ENCODE assay signal across 11 mouse cellular contexts in genomic region chr9:35122551-35123266, GRCm38 (mm10). TPM values are rescaled to one million over a fixed set of nuclear protein-coding genes. Genes with fewer than 3 reads are reported as not detected.
A peak's percentile ranks its signal among the peaks of the same experiment; 100 is the strongest.
DNase-seq lines count a peak whose midpoint lies in the region; ATAC-seq and TF ChIP-seq lines count a peak whose summit lies in the region.
"Had no signal": no experiment of that assay in that cellular context is flagged by ENCODE, and none has a peak within 500 bp of the region (broad histone marks: within the 10 kb centered on the region; RNA-seq: fewer than 3 reads in every experiment).

No protein-coding gene starts in this region.

- H3K9me3 ChIP-seq in forebrain, embryonic 16.5 days (ENCODE audit: control insufficient read depth, low read length): no peaks in the 10 kb centered on the region
- H3K9me3 ChIP-seq: limb, embryonic 15.5 days; neural tube, embryonic 13.5 days had no signal

- no peak overlapping the region for H3K9ac ChIP-seq in forebrain, embryonic 16.5 days (replicated peaks; ENCODE audit: low read depth, low read length)
- H3K9ac ChIP-seq: limb, embryonic 15.5 days; neural tube, embryonic 13.5 days had no signal

- no peaks in the 10 kb centered on the region; the same call in 1 of the 2 replicates for H3K36me3 ChIP-seq in spleen, adult 2 months (ENCODE audit: control insufficient read depth, insufficient read depth, low read length)
- no peaks in the 10 kb centered on the region for H3K36me3 ChIP-seq in forebrain, embryonic 16.5 days (ENCODE audit: control insufficient read depth, insufficient read depth)

- no peak for TF ChIP-seq CTCF in left cerebral cortex, adult 2 months (IDR thresholded peaks at IDR 0.05)
- no peak for TF ChIP-seq CTCF in spleen, adult 2 months (IDR thresholded peaks at IDR 0.05; ENCODE audit: extremely low read depth, insufficient read depth, insufficient read length, insufficient replicate concordance)

- DNase-seq in left cerebral cortex, adult 2 months (ENCODE audit: extremely low spot score in 1 of 2, low spot score in 2 of 2): no peak
- no peak for DNase-seq in left cerebral cortex, adult 9 months (ENCODE audit: low spot score in 2 of 2)
- DNase-seq in induced T-regulatory cell, adult 2 months (ENCODE audit: low read depth): peak; percentile 57
- no peak for DNase-seq in spleen, adult 2 months (ENCODE audit: low read depth in 1 of 2, low spot score in 2 of 2)
- DNase-seq in ovary, adult 18-20 months (ENCODE audit: low spot score): no peak
- no peak for DNase-seq in right cerebral cortex, adult 2 months (ENCODE audit: low spot score in 2 of 2)
- DNase-seq: kidney, adult 11 months had no signal

- peak overlapping the region; percentile 44; the same call in 1 of the 2 replicates for H3K27ac ChIP-seq in left cerebral cortex, adult 2 months
- H3K27ac ChIP-seq in spleen, adult 2 months (ENCODE audit: insufficient read depth, low read length): peak overlapping the region; percentile 90
- no peak overlapping the region for H3K27ac ChIP-seq in forebrain, embryonic 16.5 days (ENCODE audit: low read length)
- H3K27ac ChIP-seq: limb, embryonic 15.5 days; neural tube, embryonic 13.5 days had no signal

- WGBS in spleen, adult 2 months: 37% methylated on average over 5 of the region's 5 CpGs
- WGBS in forebrain, embryonic 16.5 days: 84% methylated on average over 5 of the region's 5 CpGs

- H3K4me1 ChIP-seq in spleen, adult 2 months (ENCODE audit: control insufficient read depth, insufficient read depth, insufficient read length): peaks cover 32% of the 10 kb centered on the region
- H3K4me1 ChIP-seq in forebrain, embryonic 16.5 days (replicated peaks; ENCODE audit: control insufficient read depth, insufficient read depth, low read length): peaks cover under 1% of the 10 kb centered on the region

- TF ChIP-seq POLR2A in spleen, adult 2 months (IDR thresholded peaks at IDR 0.05; ENCODE audit: low read depth, low read length): no peak

- intact Hi-C loops in left cerebral cortex, adult 2 months (cut with DNase I): no loop called here

- H3K4me2 ChIP-seq in forebrain, embryonic 16.5 days (ENCODE audit: low read length): no peak overlapping the region
- H3K4me2 ChIP-seq: limb, embryonic 15.5 days; neural tube, embryonic 13.5 days had no signal

- H3K4me3 ChIP-seq in left cerebral cortex, adult 2 months: no peak overlapping the region
- no peak overlapping the region for H3K4me3 ChIP-seq in spleen, adult 2 months (ENCODE audit: extremely low read depth, insufficient read depth, insufficient read length)
- H3K4me3 ChIP-seq in forebrain, embryonic 16.5 days (replicated peaks; ENCODE audit: low read length): no peak overlapping the region
- H3K4me3 ChIP-seq: limb, embryonic 15.5 days; neural tube, embryonic 13.5 days had no signal

- no peaks in the 10 kb centered on the region for H3K27me3 ChIP-seq in spleen, adult 2 months (ENCODE audit: control insufficient read depth, insufficient read depth, low read length)
- no peaks in the 10 kb centered on the region for H3K27me3 ChIP-seq in forebrain, embryonic 16.5 days (replicated peaks; ENCODE audit: control insufficient read depth, insufficient read depth, low read length)
- H3K27me3 ChIP-seq: limb, embryonic 15.5 days; neural tube, embryonic 13.5 days had no signal

- peak; percentile 36 for ATAC-seq in activated CD4-positive, CD25-positive, alpha-beta regulatory T cell, adult 4 months
- no peak for ATAC-seq in forebrain, embryonic 16.5 days

RNA-seq across cellular contexts. Expression of gene St3gal4, which starts 3.6 kb away (rescaled TPM):
- total RNA-seq in left cerebral cortex, adult 2 months (2021): 10 to 100 TPM; 24.4 to 25.2 TPM
- 10 to 100 TPM; 12.0 to 21.5 TPM for polyA plus RNA-seq in activated CD4-positive, CD25-positive, alpha-beta regulatory T cell, adult 4 months (2017; shearing (Covaris generic))
- polyA plus RNA-seq in spleen, adult 2 months (2012; rRNA removed): 10.3 and 11.6 TPM in 2 replicates
- polyA plus RNA-seq in forebrain, embryonic 16.5 days (2015; fragmentation: Nextera tagmentation; extraction: Ambion mirVana): 13.0 and 13.6 TPM in 2 replicates

RNA-seq across cellular contexts. Expression of gene Dcps, which starts 53.2 kb away (rescaled TPM):
- total RNA-seq in left cerebral cortex, adult 2 months (2021): 10 to 100 TPM; 17.5 to 17.7 TPM
- polyA plus RNA-seq in activated CD4-positive, CD25-positive, alpha-beta regulatory T cell, adult 4 months (2017; shearing (Covaris generic)): 10 to 100 TPM; 84.9 to 98.4 TPM
- polyA plus RNA-seq in spleen, adult 2 months (2012; rRNA removed): 27.0 and 36.0 TPM in 2 replicates
- polyA plus RNA-seq in forebrain, embryonic 16.5 days (2015; fragmentation: Nextera tagmentation; extraction: Ambion mirVana): 80.4 TPM in 2 replicates
